Mouse (Mus musculus): ENCODE data around the gene Gpatch2. TPM values are rescaled to one million over a fixed set of nuclear protein-coding genes. Genes with fewer than 3 reads are reported as not detected.

Gene Gpatch2
- polyA plus RNA-seq, 1 experiment: 7.6 TPM

DNA sequence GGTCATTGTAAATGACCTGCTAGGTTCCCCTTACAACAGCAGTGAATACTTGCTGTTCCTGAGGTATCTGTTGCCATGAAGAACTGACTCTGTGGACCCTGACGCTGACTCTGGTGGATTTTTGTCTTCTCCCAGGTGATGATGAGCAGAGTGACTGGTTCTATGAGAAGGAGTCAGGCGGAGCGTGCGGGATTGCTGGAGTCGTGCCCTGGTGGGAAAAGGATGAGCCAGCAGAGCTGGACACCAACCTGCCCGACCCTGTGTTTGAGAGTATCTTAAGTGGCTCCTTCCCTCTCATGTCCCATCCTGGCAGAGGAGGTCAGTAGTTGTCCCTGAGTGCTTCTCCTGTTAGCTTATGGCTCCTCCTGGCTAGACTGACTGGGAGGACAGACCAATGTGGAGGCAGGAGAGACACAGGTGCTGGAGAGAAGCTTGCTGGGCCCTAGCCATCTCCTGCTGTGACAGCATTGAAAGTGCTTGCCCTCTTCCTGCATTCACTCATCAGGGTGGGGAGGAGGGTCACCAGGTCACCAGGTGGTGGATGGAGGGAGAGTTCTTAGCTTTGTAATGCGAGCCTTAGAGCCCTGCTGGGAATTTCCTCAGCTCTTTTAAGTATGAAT is 17.8 kb downstream of the Gpatch2 start:
- no peak for TF ChIP-seq GATA1 (IDR thresholded peaks at IDR 0.05; ENCODE audit: low read length)

DNA sequence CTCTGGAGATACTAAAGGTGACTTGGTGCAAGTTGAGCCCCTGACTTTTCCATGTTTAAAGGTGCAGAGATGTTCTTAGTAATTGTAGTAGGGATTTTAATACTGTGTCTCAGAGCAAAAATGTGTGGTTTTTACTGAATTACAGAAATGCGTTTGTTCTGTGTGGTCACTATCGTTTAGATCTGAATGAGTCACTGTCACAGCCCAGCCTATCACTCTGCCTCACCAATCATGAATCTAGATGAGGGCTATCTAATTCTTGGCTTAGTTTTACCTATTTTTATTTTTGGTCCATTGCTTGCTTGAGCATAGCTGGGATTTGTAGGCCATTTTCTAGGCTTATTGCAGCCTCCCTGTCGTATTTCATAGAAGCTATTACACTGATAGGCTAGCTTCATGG is 19.9 kb downstream of the Gpatch2 start:
- no peak for TF ChIP-seq GATA1 (IDR thresholded peaks at IDR 0.05; ENCODE audit: low read length)

DNA sequence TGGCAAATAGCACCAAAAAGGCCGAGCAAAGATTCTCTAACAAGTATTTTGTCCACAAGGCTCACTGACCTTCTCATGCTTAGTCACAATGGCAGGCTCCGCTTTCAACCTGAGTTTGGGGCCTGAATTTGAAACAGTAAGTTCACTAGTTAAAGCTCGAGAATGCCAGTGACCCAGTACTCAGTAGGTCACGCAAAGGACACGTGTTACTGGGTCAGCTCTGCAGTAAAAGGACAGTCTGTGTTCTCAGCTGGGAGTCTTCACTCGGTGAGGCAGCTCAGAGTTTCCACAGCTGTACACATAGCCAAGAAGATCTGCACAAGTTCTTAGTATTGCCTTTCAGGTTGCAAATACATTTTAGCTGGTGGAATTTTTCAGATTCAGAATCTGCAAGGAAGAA is 21.0 kb downstream of the Gpatch2 start:
- no peak for TF ChIP-seq GATA1 (IDR thresholded peaks at IDR 0.05; ENCODE audit: low read length)

DNA sequence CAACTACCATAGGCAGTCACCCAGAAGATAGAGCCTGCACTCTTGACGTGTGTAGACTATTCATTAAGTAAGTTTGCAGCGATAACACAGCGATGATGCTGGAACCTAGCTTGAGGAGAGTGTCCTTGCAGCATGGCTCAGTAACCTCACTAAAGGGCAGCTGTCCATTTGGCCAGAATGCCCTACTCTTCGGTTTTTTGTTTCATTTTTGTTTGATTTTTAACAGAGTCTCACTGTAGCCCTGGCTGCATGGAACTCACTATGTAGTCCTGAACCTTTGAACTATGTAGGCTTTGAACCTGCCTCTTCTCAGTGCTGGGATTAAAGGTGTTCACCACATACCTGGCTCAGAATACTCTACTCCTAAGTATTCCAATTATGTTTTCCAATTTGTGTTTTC is 22.8 kb downstream of the Gpatch2 start:
- no peak for TF ChIP-seq GATA1 (IDR thresholded peaks at IDR 0.05; ENCODE audit: low read length)

DNA sequence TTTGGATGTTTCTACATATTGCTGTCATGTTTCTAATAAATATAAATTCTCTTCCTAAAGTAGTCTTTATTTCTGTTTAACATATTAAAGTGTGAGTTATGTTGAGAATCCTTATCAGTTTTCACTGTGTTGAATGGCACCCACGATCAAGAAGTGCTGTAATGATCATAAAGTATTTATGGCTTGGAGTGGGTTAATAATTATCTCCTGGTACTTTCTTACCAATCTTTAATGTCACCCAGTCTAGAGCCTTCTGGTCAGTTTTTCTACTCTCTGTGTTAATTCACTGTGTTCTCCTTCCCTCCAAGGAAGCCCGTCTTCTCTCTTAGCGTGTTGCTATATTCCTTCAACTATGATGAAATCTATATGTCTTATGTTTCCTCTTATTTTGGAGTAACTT is 25.0 kb downstream of the Gpatch2 start:
- TF ChIP-seq GATA1 (IDR thresholded peaks at IDR 0.05; ENCODE audit: low read length): no peak

DNA sequence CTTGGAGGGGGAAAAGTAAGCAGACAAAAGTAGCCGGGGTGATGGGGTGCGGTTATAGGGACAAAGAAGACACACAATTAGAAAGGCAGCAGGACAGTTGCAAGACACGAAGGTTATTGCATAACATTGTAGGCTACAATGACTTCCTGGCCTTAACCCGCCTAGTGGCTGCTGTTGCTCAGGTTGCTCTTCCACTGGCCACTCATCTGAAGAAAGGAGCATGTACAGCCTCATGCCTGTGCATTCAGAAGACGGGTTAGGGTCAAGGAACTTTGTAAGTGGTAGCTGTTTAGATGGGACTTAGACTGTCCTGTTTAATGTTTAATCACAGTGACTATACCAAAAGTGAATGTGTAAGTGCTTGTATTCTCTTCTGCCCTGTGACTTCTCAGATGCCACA is 26.0 kb downstream of the Gpatch2 start:
- TF ChIP-seq GATA1 (IDR thresholded peaks at IDR 0.05; ENCODE audit: low read length): no peak

DNA sequence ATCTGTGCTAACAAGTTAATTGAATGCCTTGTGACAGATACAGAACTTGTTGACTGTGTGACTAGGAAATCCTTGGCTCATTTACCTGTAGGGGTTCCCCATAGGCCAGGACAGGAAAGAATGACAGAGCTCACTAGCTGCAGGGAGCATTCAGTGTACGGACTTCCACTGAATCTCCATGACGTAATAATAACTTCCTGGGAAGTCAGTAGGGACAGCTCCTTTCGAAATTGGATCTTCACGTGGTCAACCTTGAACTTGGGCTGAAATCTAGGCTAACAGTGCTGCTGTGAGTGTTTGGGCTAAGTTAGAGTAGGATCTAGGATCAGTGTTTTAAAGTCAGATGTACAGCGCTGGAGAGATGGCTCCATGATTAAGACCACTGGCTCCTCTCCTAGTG is 29.4 kb downstream of the Gpatch2 start:
- TF ChIP-seq GATA1 (IDR thresholded peaks at IDR 0.05; ENCODE audit: low read length): no peak

DNA sequence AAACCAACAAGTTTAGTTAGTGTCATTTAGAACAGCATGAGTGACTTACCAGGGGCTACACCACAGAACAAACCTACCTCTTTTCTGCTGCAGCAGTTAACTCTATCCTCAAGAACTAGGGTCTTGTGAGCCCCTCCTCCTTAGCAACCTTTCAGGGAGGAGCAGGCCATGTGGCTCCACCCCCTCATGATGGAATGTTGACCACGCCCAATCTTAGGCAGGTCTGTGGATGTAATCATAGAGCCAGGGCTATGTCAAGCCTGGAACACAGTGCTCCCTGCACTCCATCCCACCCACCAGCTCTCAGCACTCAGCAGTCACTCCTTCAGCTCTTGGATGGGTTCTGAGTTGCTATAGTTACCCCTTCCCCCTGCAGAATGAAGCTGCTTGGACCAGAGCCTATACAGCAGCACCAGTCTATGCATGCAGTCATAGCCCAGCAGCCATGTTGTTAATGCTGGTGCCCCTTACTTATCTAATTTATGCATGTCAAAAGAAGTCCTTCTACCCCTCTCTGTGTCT is 35.5 kb downstream of the Gpatch2 start:
- TF ChIP-seq GATA1 (IDR thresholded peaks at IDR 0.05; ENCODE audit: low read length): no peak

DNA sequence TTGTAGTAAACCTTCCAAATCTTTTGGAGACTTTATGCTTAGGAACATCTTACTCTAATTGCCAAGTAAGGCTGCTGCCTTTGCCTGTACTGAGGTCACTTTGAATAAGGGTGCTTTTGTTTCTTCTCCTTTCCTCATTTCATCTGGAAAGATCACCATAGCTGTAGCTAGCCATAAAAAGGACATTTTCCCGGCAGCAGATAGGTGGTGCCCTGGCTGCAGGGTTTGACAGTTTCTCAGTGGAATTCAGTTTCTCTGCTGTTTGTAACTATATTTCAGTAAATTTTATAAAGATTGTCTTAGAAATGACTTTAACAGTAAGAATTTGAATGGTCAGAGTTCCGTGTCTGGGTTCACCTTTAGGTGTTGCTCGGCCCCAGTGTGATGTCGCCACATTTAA is 43.4 kb downstream of the Gpatch2 start:
- TF ChIP-seq GATA1 (IDR thresholded peaks at IDR 0.05; ENCODE audit: low read length): no peak

DNA sequence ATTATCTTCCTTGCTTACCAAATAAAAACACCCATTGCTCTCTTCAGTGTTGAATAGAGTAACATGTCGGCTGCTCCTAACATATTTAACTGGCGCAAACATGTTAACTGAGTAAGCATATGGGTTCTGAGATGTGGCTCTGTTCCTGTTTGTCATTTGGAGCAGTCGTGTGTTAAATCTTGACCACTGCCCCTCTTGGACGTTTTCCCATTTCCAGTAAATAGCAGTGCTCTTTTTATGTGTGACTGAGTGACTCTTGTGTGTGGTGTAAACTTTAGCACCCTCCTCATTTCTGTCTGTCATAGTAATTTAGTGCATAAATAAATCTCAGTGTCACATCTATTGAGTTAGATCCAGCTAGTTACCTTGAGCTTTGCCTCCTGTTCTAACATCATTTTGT is 52.3 kb downstream of the Gpatch2 start:
- no peak for TF ChIP-seq GATA1 (IDR thresholded peaks at IDR 0.05; ENCODE audit: low read length)

DNA sequence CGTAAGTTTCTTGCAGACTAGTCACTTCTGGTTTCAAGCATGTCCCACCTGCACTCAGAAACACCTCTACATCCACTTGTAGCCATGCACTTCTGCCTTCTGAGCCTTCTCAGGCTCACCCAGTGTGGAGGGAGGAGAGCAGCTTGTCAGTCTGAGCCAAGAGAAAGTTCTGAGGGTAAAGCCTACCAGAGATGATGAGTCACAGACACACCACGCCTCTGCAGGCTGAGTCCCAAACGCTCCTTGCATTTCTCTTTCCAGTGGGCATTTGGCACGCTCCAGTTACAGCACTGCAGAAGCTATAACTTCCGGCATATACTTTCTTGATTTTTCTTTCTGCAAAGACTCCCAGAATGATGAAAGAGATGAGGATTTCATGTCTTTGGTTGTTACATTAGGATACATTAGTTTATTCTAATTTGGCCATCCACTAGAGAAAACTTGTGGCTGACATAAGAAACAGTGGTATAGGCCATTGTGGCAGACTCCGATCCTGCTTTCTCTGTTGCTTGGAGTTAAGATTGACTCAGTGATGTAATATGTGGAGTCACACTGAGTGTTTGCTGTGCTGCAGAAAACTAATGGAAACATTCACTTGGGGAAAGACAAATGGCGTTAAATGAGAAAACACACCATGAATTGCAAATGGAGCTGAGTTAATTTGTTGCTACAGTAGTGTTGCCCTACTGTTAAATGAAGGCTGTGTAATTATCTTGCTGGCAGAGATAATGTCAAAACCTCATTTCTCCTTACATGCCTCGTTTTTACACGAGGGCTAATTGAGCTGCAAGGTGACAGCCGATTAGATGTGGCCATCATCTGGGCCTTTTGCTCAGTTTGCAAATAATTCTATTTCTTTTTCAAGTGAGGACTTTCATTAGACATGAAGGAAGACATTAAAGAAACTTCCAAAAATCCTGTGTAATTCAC is 55.3 kb downstream of the Gpatch2 start:
- no peak for TF ChIP-seq GATA1 (IDR thresholded peaks at IDR 0.05; ENCODE audit: low read length)

DNA sequence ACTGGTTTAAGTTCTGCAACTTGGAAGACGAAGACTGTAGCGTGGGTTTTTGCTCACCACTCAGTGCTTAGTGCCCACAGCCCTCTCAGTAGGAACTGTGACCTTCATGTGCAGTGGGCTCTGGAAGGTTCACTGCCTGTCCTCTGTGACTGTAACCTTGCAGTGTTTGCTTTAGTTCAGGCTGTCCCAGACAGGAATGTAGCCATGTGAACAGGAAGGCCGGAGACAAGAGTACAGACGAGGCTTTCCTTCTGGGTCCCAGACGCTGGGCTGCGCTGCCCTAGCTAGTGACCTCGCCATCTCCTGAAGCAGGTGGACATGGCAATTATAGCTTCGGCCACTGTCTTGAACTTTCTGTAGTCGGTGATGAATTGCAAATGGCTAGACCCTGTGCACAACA is 62.0 kb downstream of the Gpatch2 start:
- TF ChIP-seq GATA1 (IDR thresholded peaks at IDR 0.05; ENCODE audit: low read length): no peak

DNA sequence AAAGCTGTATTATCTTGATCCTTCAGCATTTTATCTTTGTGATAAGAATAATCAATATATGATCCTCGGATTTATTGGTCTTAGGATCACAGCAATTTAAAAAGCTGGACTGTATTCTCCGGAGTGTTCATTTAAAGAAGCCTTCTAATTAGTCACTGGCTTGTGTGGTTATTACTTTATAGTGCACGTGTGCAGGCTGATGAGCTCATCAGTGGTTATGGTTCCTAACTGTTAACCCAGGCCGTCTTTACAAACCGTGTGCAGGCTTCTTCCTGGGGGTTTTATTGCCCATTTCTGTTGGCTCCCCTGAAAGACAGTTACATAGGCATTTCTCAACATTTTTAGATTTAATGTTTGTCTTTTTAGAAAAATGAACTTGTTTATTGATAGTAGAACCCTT is 63.2 kb downstream of the Gpatch2 start:
- no peak for TF ChIP-seq GATA1 (IDR thresholded peaks at IDR 0.05; ENCODE audit: low read length)

DNA sequence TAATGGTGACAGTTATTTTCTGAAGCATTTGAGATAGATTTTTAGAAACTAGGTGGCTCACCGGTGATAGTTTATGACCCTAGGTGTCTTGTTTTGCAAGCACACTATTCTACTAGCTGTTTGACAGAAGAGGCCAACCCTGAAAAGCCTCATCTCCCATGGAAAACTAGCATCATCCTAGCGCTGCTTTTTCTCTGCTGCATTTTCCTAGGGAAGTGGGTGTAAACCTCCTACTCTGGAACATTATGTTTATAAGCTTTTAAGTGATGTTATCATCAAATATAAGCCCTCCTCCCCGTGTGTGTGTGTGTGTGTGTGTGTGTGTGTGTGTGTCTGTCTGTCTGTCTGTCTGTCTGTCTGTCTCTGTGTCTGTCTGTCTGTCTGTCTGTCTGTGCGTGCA is 64.5 kb downstream of the Gpatch2 start:
- no peak for TF ChIP-seq GATA1 (IDR thresholded peaks at IDR 0.05; ENCODE audit: low read length)

DNA sequence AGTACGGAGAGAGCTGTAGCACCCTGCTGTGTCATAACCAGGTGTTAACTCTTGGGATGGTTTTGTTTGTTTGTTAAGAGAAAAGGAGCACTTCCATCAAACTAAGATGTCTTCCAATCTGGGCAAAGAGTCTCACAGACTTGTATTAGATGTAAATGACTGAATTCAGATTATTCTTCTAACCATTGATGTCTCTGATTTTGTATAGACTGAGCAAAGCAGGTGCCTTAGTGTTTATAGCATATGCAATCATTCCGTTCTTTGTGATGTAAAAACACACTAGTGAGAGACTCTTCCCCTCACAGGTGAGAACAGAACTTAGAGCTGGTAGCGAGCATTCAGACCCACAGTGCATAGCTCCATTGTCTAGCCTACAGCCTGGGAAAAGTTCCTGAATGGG is 67.0 kb downstream of the Gpatch2 start:
- TF ChIP-seq GATA1 (IDR thresholded peaks at IDR 0.05; ENCODE audit: low read length): no peak

DNA sequence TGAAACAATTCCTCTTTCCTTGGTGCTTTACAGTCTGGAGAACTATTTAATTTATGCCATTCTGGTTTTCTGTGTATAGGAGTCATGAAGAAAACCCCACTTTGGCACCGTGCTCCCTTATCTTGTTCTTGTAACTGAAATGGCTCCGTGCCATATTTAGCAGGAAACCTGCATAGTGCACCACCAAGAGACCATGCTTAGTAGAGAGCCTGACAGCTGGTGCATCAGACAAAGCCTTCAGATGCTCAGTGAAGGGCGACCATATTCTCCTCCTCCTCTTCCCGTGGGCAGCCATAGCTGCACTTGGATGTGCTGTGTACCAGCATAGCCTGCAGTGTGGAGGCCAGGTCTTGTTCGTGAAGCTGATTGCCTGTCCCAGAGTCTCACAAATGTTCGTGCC is 67.5 kb downstream of the Gpatch2 start:
- TF ChIP-seq GATA1 (IDR thresholded peaks at IDR 0.05; ENCODE audit: low read length): no peak

DNA sequence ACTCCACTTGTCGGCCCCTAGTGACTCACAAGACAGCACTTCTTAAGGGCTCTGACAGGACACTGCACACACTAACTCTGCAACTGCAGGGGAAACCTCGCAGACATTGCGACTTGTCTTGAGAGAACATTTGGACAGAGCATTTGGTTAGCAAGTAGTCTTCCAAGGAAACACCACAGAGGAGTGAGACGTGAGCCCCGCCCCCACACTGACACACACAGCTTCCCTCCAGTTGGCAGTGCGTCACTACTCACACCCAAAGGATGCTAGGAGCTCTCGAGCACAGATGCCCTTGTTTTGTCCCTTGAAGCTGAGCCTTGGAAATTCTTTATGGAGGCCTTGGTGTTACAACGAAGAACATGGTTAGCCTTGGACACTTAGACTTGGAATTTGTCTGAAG is 70.4 kb downstream of the Gpatch2 start:
- TF ChIP-seq GATA1 (IDR thresholded peaks at IDR 0.05; ENCODE audit: low read length): no peak
